Mouse (Mus musculus) midbrain, embryonic 11.5 days (tissue): Measurements from ENCODE around the gene Macrod1. TPM values are rescaled to one million over a fixed set of nuclear protein-coding genes. Genes with fewer than 3 reads are reported as not detected.
A peak's percentile ranks its signal among the peaks of the same experiment; 100 is the strongest.

Source experiments
- ATAC-seq: fragments of 200-750 bp; cut with Nextera tagmentation; 2 replicates; pipeline ENCODE4 v1.8.0; 2017; ENCODE audit warnings: moderate TSS enrichment, moderate library complexity; ENCODE audit not compliant: low FRiP score
- DNase-seq: peaks from one replicate; pipeline ENCODE4 v3.0.0; 2015; ENCODE audit warnings: low spot score; ENCODE audit errors: missing footprints
- H3K27ac ChIP-seq: fragments of 300-500 bp; sonication (generic); 2 replicates; pipeline ENCODE4 v1.5.1; 2014; ENCODE audit warnings: low read depth, low read length
- H3K27me3 ChIP-seq: fragments of 300-500 bp; sonication (generic); 2 replicates; pipeline ENCODE4 v1.6.1; 2014; ENCODE audit warnings: mild to moderate bottlenecking, low read length, moderate library complexity, mixed read lengths; ENCODE audit not compliant: control insufficient read depth, insufficient read depth
- H3K36me3 ChIP-seq: fragments of 300-500 bp; sonication (generic); 2 replicates; pipeline ENCODE4 v1.6.1; 2014; ENCODE audit warnings: mild to moderate bottlenecking, low read length, moderate library complexity, mixed read lengths; ENCODE audit not compliant: control insufficient read depth, insufficient read depth
- H3K4me1 ChIP-seq: fragments of 300-500 bp; sonication (generic); 2 replicates; pipeline ENCODE4 v1.6.1; 2014; ENCODE audit warnings: low read length; ENCODE audit not compliant: control insufficient read depth, insufficient read depth
- H3K4me2 ChIP-seq: fragments of 300-500 bp; sonication (generic); 2 replicates; pipeline ENCODE4 v1.6.1; 2014; ENCODE audit warnings: mild to moderate bottlenecking, moderate library complexity
- H3K4me3 ChIP-seq: fragments of 300-500 bp; sonication (generic); 2 replicates; pipeline ENCODE4 v1.5.1; 2014; ENCODE audit warnings: low read depth, low read length
- H3K9ac ChIP-seq: fragments of 300-500 bp; sonication (generic); 2 replicates; pipeline ENCODE4 v1.6.1; 2014; ENCODE audit warnings: low read length
- H3K9me3 ChIP-seq: fragments of 300-500 bp; sonication (generic); 2 replicates; pipeline ENCODE4 v1.6.1; 2016; ENCODE audit warnings: low read length; ENCODE audit not compliant: control insufficient read depth
- WGBS: fragments of 180-500 bp; shearing (Covaris S2); extraction: QIAGEN DNeasy Blood & Tissue Kit; methylation state at CpG from one replicate; pipeline ENCODE4 v1.1.7; 2014; 5-methylcytosine and 5-hydroxymethylcytosine counted together
- polyA plus RNA-seq: library from polyadenylated mRNA; unstranded; fragments of >200 nt; fragmentation: Nextera tagmentation; extraction: Ambion mirVana; gene quantifications from 2 replicates; pipeline ENCODE4 v1.2.1, GENCODE M21; 2014

The Macrod1 gene
- polyA plus RNA-seq, 1 experiment from 2014 or later = 3.0 TPM

DNA sequence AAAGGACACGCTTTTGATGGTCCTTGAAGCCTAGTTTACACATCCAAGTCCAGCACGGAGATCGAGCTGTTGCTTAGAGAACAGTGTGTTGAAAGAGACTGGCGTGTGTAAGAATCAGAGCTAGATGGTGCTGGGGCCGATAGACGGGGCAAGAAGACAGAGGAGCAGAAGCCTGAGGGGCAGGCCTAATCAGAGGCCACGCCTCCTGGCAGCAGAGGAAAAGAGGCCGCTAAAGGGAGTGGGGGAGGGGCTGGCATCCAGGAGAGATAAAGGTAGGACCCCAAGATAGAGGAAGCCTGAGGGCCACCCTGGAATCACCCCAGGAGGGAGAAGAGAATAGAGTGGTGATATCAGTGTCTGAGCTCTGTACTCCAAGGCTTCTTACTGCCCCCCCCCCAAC lies 114.8 kb downstream of the Macrod1 start:
- H3K4me2 ChIP-seq = no peak overlapping the region; the same call in 1 of the 2 replicates
- DNase-seq = no peak
- H3K9ac ChIP-seq = peak overlapping the region; percentile 27; the same call in 1 of the 2 replicates
- no peaks in the 10 kb centered on the region for H3K9me3 ChIP-seq
- no peak overlapping the region for H3K27ac ChIP-seq
- no peaks in the 10 kb centered on the region for H3K36me3 ChIP-seq
- ATAC-seq = no peak
- peaks cover 15% of the 10 kb centered on the region for H3K27me3 ChIP-seq
- 8% methylated on average over 8 of the region's 8 CpGs for WGBS
- peaks cover 29% of the 10 kb centered on the region for H3K4me1 ChIP-seq
- H3K4me3 ChIP-seq = no peak overlapping the region

DNA sequence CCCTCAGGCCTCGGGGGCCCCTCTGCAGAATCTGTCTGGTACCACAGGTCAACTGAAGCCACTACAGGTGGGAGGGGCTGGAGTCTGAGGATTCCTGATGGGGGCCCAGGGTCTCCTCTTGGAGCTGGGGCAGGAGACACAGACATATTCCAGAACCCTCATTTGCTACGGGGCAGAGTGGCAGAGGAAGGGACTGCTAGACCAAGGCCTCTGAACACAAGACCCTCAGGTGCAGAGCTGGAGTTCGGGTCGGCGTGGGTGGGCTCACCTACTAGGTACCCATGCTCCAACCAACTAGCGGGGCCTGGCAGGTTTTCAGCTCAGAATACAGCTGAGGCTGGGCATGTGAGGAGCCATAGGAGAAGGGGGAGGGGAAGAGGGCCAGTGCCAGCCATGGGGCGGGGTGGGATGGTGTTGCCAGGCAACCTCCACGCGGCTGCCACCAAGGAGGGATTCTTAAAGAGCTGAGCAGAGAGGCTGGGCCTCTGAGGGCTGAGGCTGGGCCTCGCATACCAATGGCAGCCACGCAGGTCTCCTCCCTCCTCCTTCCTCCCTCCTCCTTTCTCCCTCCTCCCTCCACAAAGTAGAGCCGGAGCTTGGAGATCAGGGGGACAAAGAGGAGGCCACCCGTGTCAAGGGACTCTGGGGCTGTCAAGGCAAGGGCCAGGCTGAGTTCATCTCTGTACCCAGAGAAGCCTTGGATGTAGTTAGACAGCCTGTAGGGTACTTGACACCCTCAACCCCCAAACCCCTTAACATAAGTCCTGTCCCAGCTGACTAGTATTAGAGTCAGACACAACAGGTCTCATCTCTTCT lies 115.6 kb downstream of the Macrod1 start:
- H3K4me1 ChIP-seq = peaks cover 29% of the 10 kb centered on the region
- peak; percentile 94 for ATAC-seq
- no peaks in the 10 kb centered on the region for H3K36me3 ChIP-seq
- H3K4me2 ChIP-seq = no peak overlapping the region
- peak; percentile 94 for DNase-seq
- peak overlapping the region; percentile 52; the same call in 1 of the 2 replicates for H3K27ac ChIP-seq
- H3K4me3 ChIP-seq = no peak overlapping the region
- H3K9ac ChIP-seq = peak overlapping the region; percentile 17
- peaks cover 7% of the 10 kb centered on the region for H3K27me3 ChIP-seq
- no peaks in the 10 kb centered on the region for H3K9me3 ChIP-seq
- WGBS = 11% methylated on average over 13 of the region's 13 CpGs

DNA sequence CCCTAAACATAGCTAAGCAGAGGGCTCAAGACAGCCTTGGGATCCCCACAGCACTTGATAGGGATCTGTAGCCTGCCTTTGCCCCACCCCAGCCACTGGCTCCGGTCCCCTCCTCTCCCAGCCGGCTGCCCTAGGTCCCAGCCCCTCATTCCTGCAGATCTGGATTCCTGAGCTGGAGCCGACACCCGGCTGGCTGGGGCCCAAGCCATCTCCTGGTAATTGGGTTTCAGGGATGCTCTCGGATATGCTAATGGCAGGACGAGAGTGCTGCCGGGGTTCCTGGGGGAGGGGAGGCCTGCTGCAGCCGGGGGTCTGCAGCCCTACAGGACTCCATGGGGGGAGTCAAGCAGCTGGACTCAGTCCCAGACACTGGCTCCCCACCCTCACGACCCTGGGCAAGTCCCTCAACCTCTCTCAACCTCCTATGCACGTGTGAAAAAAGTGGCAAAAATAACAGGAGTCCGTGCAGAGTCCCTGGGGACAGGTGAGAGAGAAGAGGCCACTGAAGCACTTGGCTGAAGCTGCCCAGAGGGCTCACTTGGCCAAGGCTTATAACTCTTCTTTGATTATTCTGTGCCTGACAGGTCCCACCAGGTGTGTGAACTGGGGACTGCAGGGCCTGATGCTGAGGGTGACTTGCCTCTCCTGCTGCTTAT lies 119.6 kb downstream of the Macrod1 start:
- ATAC-seq (no peak), DNase-seq (no peak)
- Histone ChIP-seq H3K4me2 (no peak overlapping the region), H3K9me3 (no peaks in the 10 kb centered on the region), H3K9ac (peak overlapping the region; percentile 37; the same call in 1 of the 2 replicates), H3K36me3 (no peaks in the 10 kb centered on the region), H3K27me3 (0 out of 2 replicates have a peak, but pooled peaks cover 2% of the 10 kb centered on the region), H3K27ac (no peak overlapping the region), H3K4me3 (no peak overlapping the region), H3K4me1 (peaks cover 25% of the 10 kb centered on the region)
- WGBS = 6% methylated on average over 11 of the region's 11 CpGs

DNA sequence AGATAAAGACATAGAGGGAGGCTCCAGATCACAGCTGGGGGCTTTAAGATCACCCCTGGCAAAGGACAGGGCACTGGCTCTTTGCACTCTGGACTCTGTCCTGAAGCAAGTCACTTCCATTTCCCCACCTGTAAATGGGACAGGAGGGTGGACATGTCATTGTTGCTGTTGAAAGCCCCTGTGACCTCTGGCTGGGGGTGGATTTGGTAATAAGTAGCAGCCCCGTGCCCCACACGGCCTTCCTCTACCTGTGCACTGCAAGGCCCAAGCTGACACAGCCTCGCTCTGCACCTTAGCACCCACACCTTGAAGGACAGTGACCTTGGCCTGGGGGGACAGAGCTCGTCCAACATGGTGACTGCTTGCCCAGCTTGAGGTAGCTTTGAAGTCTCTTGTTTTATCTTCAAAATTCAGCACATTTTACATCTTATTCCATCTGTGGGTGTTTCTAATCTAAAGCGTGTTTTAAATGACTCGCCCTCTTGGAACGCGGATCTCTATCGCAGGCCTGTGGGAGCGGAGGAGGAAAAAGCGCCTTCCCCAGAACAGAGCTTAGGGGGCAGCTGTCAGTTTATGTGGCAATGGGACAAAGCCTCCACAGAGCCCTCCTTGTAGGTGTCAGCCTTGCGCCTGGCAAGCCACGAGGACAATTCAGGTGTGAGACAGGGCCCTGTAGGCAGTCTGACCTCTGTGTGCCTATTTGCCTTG lies 121.3 kb downstream of the Macrod1 start:
- peaks cover 15% of the 10 kb centered on the region for H3K4me1 ChIP-seq
- H3K36me3 ChIP-seq = no peaks in the 10 kb centered on the region
- H3K4me3 ChIP-seq = no peak overlapping the region
- no peak overlapping the region for H3K27ac ChIP-seq
- no peaks in the 10 kb centered on the region for H3K9me3 ChIP-seq
- no peak overlapping the region; the same call in 1 of the 2 replicates for H3K9ac ChIP-seq
- H3K27me3 ChIP-seq = peaks cover 10% of the 10 kb centered on the region; the same call in 1 of the 2 replicates
- no peak for DNase-seq
- 62% methylated on average over 13 of the region's 13 CpGs for WGBS
- no peak overlapping the region for H3K4me2 ChIP-seq
- ATAC-seq = no peak

DNA sequence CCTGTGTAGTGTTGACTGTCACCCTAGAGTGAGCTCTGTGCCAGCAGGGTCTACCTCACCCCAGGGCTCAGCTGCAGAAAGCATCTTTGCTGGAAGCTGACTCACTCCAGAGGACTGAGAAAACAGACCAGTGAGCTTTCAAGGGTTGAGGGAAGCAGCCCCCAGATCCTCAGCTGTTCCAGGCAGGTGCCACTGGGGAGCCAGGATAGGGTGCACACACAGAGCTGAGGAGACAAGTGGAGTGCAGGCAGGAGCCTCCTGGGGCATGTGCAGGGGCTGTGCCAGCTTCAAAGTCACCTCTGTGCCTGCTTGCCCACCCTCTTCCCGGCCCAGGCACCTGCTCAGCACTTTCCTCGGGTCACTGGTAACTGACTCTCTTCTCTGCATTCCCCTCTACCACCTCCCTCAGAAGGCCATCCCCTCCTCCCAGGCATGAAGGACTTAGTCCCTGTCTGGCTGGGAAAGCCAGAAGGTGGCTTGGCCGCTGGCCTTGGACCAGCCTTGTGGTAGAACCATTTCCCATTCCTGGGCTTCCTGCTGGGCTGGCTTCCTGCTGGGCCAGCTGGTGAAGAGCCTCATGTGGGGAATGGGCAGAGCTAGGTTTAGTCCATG lies 122.3 kb downstream of the Macrod1 start:
- H3K27me3 ChIP-seq = peaks cover 14% of the 10 kb centered on the region; the same call in 1 of the 2 replicates
- H3K4me3 ChIP-seq = no peak overlapping the region
- no peak overlapping the region for H3K4me2 ChIP-seq
- H3K36me3 ChIP-seq = no peaks in the 10 kb centered on the region
- WGBS = 29% methylated on average over 3 of the region's 3 CpGs
- no peaks in the 10 kb centered on the region for H3K9me3 ChIP-seq
- no peak overlapping the region for H3K27ac ChIP-seq
- DNase-seq (no peak), ATAC-seq (no peak)
- H3K4me1 ChIP-seq = peaks cover 11% of the 10 kb centered on the region
- no peak overlapping the region for H3K9ac ChIP-seq

DNA sequence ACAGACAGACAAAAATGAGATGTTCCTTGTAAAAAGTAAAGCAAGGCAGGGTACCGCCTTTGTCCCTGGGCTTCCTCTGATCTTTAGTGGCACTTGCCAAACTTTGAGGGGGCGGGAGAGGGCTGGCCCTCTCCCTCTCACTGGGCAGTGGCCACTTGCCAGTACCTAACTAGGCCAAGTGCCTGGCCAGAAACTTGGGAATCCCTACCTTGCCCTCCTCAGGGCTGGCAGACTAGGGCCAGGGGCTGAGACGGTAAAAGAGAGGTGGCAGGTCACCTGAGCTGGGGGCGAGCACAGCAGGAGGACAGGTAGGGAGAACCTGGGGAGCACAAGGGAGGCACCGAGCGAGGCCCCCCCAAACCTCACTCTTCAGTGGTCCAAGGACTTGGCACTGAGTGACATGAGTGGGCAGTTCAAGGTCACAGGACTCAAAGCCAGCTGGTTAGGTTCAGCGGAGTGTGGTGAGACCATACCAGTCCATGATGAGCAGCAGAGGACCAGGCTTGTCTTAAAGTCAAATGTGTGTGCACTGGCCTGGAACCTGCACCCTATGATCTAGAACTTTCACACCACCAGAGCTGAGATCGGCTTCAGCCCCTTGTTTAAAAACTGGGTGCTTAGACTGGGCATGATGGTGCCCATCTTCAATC lies 124.3 kb downstream of the Macrod1 start:
- Histone ChIP-seq H3K27me3 (peaks cover 14% of the 10 kb centered on the region; the same call in 1 of the 2 replicates), H3K9me3 (no peaks in the 10 kb centered on the region), H3K4me3 (no peak overlapping the region), H3K9ac (no peak overlapping the region), H3K4me2 (no peak overlapping the region), H3K27ac (no peak overlapping the region), H3K4me1 (peaks cover 21% of the 10 kb centered on the region), H3K36me3 (no peaks in the 10 kb centered on the region)
- WGBS = 79% methylated on average over 8 of the region's 8 CpGs
- DNase-seq = no peak
- ATAC-seq = no peak

DNA sequence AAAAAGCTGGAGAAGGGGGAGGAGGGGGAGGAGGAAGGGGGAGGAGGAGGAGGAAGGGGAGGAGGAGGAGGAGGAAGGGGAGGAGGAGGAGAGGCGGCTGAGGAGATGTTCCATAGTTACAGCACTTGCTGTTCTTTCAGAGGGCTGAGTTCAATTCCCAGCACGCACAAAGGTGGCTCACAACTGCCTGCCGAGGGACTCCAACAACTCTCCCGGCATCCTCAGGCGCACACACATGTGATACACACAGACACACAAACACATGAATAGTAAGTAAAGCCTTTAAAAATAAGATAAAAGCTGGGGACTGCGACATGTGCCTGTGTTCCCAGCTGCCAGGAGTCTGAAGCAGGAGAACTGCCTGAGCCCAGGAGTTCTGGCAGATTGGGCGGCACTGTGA lies 124.9 kb downstream of the Macrod1 start:
- DNase-seq = no peak
- Histone ChIP-seq H3K9ac (no peak overlapping the region), H3K9me3 (no peaks in the 10 kb centered on the region), H3K4me1 (peaks cover 24% of the 10 kb centered on the region), H3K27me3 (peaks cover 16% of the 10 kb centered on the region; the same call in 1 of the 2 replicates), H3K4me2 (no peak overlapping the region), H3K4me3 (no peak overlapping the region), H3K36me3 (no peaks in the 10 kb centered on the region), H3K27ac (no peak overlapping the region)
- no peak for ATAC-seq
- WGBS = 67% methylated on average over 7 of the region's 7 CpGs

DNA sequence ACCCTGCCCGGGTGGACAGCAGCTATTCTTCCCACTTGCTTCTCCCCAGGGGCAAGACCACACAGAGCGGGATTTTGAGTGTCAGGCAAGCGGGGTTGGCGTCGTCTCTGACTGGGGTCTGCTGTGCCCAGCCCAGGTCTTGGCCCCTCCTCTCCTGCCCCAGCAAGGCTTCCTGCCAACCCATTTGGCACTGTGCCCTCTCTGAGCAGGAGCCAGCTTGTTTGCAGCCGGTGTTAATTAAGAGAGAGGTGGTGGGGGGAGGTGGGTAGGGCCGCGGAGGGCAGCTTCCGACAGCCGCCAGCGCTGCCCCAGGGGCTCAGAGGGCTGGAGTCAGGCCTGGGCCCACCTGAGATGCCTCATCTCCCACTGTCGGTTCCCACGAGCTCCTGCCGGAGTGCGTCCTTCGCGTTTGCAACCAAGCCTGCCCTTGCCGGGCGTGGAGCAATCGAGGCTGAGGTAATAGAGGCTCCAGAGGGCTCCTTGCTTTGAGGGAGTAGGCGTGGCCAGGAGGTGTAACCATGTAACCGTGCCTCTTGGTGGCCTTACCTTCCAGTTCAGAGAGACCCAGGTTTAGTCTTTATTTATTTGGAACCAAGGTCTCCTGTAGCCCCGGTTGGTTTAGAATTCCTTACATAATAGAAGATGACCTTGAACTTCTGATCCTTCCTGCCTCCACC lies 125.8 kb downstream of the Macrod1 start:
- H3K4me2 ChIP-seq = no peak overlapping the region
- H3K9ac ChIP-seq = no peak overlapping the region
- ATAC-seq (0 out of 2 replicates have a peak, but pooled peaks have one; percentile 30), DNase-seq (peak; percentile 83)
- H3K9me3 ChIP-seq = no peaks in the 10 kb centered on the region
- no peak overlapping the region for H3K27ac ChIP-seq
- H3K36me3 ChIP-seq = no peaks in the 10 kb centered on the region
- WGBS = 11% methylated on average over 23 of the region's 23 CpGs
- peaks cover 18% of the 10 kb centered on the region; the same call in 1 of the 2 replicates for H3K27me3 ChIP-seq
- H3K4me1 ChIP-seq = peaks cover 25% of the 10 kb centered on the region
- H3K4me3 ChIP-seq = no peak overlapping the region
